Mouse (Mus musculus) thymus, postnatal 25 days (tissue): ENCODE results near the gene Zbtb8a.
"Not testable (repeated sequence)": the region's sequence is repeated elsewhere in the genome, so short reads cannot be mapped to it uniquely, and the experiment has no call there.

Experiments
- DNase-seq: peaks from one replicate; pipeline ENCODE4 v3.0.0; 2022

The Zbtb8a gene

GRCm38 (mm10) chr4:129377601-129378390, at the start of gene Zbtb8a:
Gene Zbtb8a (minus strand): TSS chr4:129378116.
- DNase-seq = peak; percentile 56

GRCm38 (mm10) chr4:129418321-129418720, 40.4 kb upstream of the Zbtb8a start:
- no peak for DNase-seq

DNA sequence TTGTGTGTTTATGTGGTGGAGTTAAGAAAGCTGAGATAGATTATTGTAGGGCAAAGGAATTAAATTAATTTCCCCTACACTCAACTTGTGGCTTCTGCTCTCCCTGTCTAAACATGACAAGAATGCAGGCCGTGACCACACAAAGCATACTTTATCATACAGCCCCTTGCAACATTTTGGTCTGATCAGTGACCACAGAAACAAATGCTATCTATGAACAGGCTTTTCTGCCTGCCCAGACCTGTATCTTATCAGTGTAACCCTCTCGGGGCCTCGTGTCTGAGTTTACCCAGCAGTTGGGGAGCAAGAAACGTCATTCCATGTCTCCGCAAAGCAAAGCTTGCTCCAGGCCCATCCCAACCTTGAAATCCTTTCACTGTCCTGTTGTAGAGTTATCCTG, 38.6 kb upstream of the Zbtb8a start:
- DNase-seq = no peak

GRCm38 (mm10) chr4:129415892-129416291, 38.0 kb upstream of the Zbtb8a start:
- DNase-seq = no peak

- DNase-seq = no peak
Observed at GRCm38 (mm10) chr4:129410991-129411390, 33.1 kb upstream of the Zbtb8a start.

DNA sequence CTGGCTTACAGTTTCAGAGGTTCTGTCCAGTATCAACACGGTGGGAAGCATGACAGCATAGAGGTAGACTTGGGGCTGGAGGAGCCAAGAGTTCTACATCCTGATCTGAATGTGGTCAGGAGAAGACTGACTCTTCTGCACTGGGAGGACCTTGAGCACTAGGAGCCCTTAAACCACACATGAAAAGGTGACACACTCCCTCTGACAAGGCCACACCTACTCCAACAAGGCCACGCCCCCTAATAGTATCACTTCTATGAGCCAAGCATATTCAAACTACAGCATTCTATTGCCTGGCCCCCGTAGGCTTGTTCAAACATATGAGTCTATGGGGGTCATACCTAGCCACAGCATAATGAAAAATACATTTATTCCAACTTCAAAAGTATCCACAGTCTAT, 32.6 kb upstream of the Zbtb8a start:
- DNase-seq = not testable (repeated sequence)

DNA sequence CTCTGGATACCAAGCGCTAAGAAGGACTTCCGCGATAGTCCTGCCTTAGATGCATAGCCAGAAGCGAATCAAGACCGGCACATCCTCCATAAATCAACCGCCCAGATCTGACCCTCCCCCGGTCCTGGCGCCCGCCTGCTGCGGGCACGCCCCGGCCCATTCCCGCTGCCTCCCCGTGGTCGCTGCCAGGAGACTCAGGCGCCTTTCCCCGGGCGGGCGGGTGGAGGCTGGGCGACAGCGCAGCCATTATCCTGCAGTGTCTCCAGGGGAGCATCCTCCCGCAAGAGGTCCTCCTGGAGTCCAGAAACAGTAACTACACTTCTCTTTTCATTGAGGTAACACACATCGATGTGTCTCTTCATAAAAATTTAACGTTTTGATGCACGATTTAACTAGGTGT, 28.5 kb upstream of the Zbtb8a start:
- DNase-seq = peak; percentile 47

DNA sequence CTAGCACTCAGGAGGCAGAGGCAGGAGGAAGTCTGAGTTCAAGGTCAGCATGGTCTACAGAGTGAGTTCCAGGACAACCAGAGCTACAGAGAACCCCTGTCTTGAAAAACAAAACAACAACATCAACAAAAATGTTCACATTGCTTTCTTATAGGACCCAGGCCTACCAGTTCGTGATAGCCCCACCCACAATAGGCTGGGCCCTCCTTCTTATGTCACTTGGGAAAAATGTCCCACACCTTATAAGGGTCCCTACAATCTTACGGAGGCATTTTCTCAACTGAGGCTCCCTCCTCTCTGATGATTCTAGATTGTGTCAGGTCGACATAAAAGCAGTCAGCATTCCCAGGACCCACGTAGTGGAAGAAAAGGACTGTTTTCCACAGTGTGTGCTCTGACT, 21.9 kb upstream of the Zbtb8a start:
- DNase-seq = no peak

- no peak for DNase-seq
Observed at GRCm38 (mm10) chr4:129396960-129397359, 19.0 kb upstream of the Zbtb8a start.

DNA sequence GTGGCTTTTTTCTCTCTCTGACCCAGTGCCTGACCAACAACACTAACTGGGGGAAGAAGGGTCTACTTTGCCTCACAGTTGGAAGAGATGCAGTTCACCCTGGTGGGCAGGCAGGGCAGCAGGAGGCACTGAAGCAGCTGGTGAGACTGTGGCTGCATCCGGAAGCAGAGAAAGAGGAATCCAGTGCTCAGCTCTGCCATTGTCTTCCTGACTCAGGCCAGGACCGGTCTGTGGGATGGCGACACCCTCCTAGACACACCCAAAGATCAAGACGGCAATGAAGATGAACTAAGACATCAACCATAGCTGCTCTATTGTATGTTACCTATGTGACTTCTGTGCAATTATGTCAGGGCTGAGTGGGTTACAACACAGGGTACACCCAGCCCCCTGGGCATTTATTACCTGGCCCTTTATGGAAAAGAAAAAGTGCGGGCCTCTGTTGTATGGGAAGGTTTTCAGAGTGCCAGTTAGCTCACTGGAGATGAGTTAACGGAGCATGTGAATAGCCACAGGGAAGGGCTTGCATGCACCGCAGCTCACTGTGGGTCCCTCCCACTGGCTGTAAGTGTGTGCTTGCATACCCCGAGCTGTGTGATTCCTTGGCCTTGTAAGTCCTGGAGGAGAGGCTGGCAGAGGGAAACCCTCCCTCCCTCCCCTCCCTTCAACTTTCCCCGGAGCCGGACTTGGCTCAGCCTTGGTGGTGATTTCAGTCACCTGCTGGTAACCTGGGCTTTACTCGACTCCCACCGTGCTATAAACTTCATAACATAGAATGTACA, 16.4 kb upstream of the Zbtb8a start:
- peak; percentile 13 for DNase-seq

DNA sequence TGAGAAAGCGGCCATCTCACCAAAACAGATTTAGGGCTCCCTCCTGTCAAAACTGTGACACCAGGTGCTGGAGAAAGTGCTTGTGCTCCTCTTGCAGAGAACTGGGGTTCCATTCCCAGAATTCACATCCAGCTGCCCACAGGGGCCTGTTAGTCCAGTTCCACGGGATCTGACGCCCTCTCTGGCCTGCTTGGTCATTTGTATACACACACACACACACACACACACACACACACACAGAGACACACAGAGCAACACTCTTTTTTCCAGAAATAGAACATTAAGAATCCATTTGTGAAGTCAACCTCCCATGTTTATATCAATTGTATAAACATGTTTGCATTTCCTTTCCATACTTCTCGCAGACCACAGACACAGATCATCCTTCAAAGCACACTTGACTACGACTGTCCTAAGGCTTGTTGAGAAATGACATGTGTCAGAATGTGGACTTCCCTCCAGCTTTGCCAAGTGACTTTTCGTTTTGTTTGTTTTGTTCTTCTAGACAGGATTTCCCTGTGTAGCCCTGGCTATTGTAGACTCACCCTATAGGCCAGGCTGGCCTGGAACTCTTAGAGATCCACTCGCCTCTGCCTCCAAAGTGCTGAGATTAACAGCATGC, 13.1 kb upstream of the Zbtb8a start:
- no peak for DNase-seq

DNA sequence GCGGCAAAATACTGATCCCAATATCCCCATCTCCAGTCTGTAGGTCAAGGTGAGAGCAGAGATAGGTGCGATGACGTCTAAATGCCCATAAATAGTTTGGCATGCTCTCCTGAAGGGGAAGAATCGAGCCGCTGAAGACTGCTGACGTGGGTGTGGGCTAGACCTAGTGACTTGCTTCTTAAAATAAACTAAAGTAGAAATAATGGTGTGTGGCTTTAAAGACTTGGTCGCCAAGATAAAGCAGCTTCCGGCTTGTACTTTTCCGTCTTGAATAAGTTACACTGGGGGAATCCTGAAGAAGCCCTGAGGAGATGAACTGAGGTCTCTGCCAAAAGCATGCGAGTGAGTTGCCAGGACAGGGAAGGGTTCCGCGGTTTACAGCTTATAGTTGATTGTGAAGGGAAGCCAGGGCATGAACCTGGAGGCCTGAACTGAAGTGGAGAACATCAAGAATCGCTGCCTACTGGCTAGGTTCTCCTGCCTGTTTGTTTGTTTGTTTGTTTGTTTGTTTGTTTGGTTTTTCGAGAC, 12.4 kb upstream of the Zbtb8a start:
- no peak for DNase-seq

GRCm38 (mm10) chr4:129388404-129388803, 10.5 kb upstream of the Zbtb8a start:
- DNase-seq = no peak

- no peak for DNase-seq
Observed at GRCm38 (mm10) chr4:129386989-129387388, 9.1 kb upstream of the Zbtb8a start.

- no peak for DNase-seq
Observed at GRCm38 (mm10) chr4:129386269-129386946, 8.5 kb upstream of the Zbtb8a start.

DNA sequence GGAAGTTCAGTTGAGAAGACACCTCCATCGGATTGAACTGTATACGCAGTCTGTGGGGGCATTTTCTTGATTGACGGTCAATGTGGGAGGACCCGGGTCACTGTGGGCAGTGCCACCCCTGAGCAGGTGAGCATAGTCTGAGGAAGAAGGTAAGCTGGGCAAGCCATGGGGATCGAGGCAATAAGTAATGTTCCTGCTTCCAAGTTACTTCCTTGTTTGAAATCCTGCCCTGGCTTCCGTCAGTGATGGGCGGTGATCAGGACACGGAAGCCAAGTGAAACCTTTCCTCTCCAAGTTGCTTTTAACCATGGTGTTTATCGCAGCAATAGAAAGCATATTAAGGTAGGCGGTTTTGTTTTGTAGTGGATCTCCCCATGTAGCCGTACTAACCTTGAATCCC, 7.8 kb upstream of the Zbtb8a start:
- no peak for DNase-seq

DNA sequence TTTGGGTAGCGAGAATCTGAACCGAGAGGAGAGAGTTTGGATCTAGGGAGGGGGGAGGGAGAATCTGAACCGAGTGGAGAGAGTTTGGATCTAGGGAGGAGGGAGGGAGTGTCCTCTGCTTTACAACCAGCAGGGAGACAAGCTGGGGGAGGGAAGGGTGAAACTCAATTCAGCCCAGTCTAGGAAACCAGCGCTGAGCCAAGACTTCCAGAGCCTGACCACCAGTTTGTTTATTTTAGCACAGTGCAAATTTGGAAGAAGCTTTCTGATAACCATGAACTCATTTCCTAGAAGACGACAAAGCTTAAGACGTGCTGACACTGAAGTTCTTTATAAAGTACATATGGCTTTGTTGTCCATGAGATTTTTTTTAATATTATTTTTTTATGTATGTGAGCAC, 6.5 kb upstream of the Zbtb8a start:
- no peak for DNase-seq

- no peak for DNase-seq
Observed at GRCm38 (mm10) chr4:129383586-129383985, 5.7 kb upstream of the Zbtb8a start.

- DNase-seq = no peak
Observed at GRCm38 (mm10) chr4:129382488-129382887, 4.6 kb upstream of the Zbtb8a start.

GRCm38 (mm10) chr4:129382029-129382428, 4.1 kb upstream of the Zbtb8a start:
- DNase-seq = no peak

GRCm38 (mm10) chr4:129381148-129381547, 3.2 kb upstream of the Zbtb8a start:
- DNase-seq = no peak

DNA sequence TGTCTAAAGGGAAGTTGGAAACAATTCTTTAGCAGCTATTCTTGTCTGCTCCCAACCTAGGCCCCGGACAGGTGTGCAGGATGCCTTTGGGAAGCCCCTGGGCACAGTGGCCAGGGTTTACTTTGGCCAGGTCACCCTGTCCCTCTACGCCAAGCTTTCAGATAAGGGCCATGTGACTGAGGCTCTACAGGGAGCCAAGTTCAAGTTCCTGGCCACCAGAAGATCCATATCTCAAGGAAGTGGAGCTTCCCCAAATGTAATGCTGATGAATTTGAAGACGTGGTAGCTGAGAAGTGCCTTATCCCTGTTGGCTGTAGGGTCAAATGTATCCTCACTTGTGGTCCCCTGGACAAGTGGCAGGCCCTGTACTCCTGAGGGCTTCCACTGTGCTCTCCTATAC, 1.9 kb upstream of the Zbtb8a start:
- no peak for DNase-seq

DNA sequence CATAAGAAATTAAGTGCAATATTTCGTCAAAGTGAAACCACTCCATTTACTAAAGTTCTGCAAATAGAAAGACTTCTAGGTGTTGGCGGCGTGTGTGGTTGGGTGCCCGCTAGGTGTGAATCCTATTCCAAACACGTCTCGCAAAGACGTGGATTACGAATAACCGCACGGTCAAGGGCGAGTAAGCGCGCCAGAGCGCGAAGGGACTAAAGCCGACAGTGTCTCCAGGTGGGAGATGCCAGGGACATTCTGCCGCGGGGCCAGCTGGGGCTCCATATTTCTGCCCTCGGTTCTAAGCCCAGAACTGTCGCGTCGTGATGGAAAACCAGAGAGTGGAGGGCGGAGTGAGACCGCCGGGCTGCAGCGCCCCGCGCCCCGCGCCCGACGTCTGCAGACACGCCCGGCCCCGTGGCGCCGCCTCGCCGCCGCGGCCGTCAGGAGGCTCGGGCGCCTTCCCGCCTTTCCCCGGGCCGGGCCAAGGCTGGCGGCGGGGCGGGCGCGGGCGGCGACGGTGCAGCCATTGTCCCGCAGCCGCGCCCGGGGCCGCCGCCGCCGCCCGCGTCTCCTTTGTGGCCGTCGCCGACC, 863 bp downstream of the Zbtb8a start:
- peak; percentile 53 for DNase-seq
